Comparison of ENCODE assay signal across 8 mouse cellular contexts in genomic region chr12:54656039-54656395, GRCm38 (mm10). TPM values are rescaled to one million over a fixed set of nuclear protein-coding genes. Genes with fewer than 3 reads are reported as not detected.
DNase-seq lines count a peak whose midpoint lies in the region; ATAC-seq and TF ChIP-seq lines count a peak whose summit lies in the region.

No protein-coding gene starts in this region.

- no peaks in the 10 kb centered on the region for H3K27me3 ChIP-seq in forebrain, postnatal 0 days (ENCODE audit: insufficient read depth, low read length)
- no peaks in the 10 kb centered on the region for H3K27me3 ChIP-seq in liver, postnatal 0 days (ENCODE audit: insufficient read depth, low read length)

- peaks cover 5% of the 10 kb centered on the region; the same call in 1 of the 2 replicates for H3K4me1 ChIP-seq in bone marrow, adult 2 months (ENCODE audit: control insufficient read depth, insufficient read depth, low read length)
- peaks cover 9% of the 10 kb centered on the region for H3K4me1 ChIP-seq in forebrain, postnatal 0 days (ENCODE audit: insufficient read depth)
- peaks cover 42% of the 10 kb centered on the region for H3K4me1 ChIP-seq in liver, postnatal 0 days (ENCODE audit: insufficient read depth)

- WGBS in bone marrow, adult 2 months = under 1% methylated on average over 22 of the region's 22 CpGs
- WGBS in forebrain, postnatal 0 days = 0% methylated on average over 22 of the region's 22 CpGs
- WGBS in liver, postnatal 0 days (ENCODE audit: insufficient replicate concordance) = 1% methylated on average over 22 of the region's 22 CpGs

- intact Hi-C loops in gastrocnemius, postnatal 36 days (cut with DNase I) = loop anchor here (5.0 kb wide), 1 partner anchor 1624 kb away; no protein-coding TSS in a partner anchor

- ATAC-seq in forebrain, postnatal 0 days = peak; percentile 34; the same call in 1 of the 2 replicates
- ATAC-seq in liver, postnatal 0 days = peak; percentile 46; the same call in 1 of the 2 replicates

- H3K36me3 ChIP-seq in forebrain, postnatal 0 days (ENCODE audit: insufficient read depth) = no peaks in the 10 kb centered on the region
- H3K36me3 ChIP-seq in liver, postnatal 0 days (replicated peaks; ENCODE audit: insufficient read depth, low read length) = no peaks in the 10 kb centered on the region; the same call in 1 of the 2 replicates

- TF ChIP-seq EP300 in liver, postnatal 0 days (IDR thresholded peaks at IDR 0.05; ENCODE audit: low read depth) = no peak

- TF ChIP-seq POLR2A in bone marrow, adult 2 months (IDR thresholded peaks at IDR 0.05; ENCODE audit: borderline replicate concordance, control insufficient read depth, low read depth, low read length) = no peak

- peak overlapping the region; percentile 92 for H3K27ac ChIP-seq in layer of hippocampus, adult 2 months
- H3K27ac ChIP-seq in bone marrow, adult 2 months (ENCODE audit: control insufficient read depth, insufficient read depth, low read depth, low read length, poor library complexity) = peak overlapping the region; percentile 60
- peak overlapping the region; percentile 82 for H3K27ac ChIP-seq in forebrain, postnatal 0 days (ENCODE audit: low read depth, low read length)
- H3K27ac ChIP-seq in liver, postnatal 0 days (ENCODE audit: low read depth) = peak overlapping the region; percentile 90

- H3K9me3 ChIP-seq in forebrain, postnatal 0 days (ENCODE audit: low read length) = no peaks in the 10 kb centered on the region
- no peaks in the 10 kb centered on the region for H3K9me3 ChIP-seq in liver, postnatal 0 days (ENCODE audit: low read length)

- no peak for TF ChIP-seq CTCF in layer of hippocampus, adult 2 months (conservative IDR thresholded peaks at IDR 0.05)
- no peak for TF ChIP-seq CTCF in bone marrow, adult 2 months (IDR thresholded peaks at IDR 0.05; ENCODE audit: control insufficient read depth, insufficient read depth, low read length)
- no peak for TF ChIP-seq CTCF in forebrain, postnatal 0 days (IDR thresholded peaks at IDR 0.05; ENCODE audit: low read depth)
- no peak for TF ChIP-seq CTCF in liver, postnatal 0 days (IDR thresholded peaks at IDR 0.05; ENCODE audit: low read depth)

- H3K4me2 ChIP-seq in forebrain, postnatal 0 days (ENCODE audit: low read depth) = peak overlapping the region; percentile 62
- peak overlapping the region; percentile 82 for H3K4me2 ChIP-seq in liver, postnatal 0 days (ENCODE audit: low read depth, low read length)

- H3K4me3 ChIP-seq in layer of hippocampus, adult 2 months = peak overlapping the region; percentile 82
- peak overlapping the region; percentile 91 for H3K4me3 ChIP-seq in bone marrow, adult 2 months (replicated peaks; ENCODE audit: control insufficient read depth, low read depth, low read length)
- peak overlapping the region; percentile 72 for H3K4me3 ChIP-seq in forebrain, postnatal 0 days (ENCODE audit: low read depth, low read length)
- H3K4me3 ChIP-seq in liver, postnatal 0 days (ENCODE audit: low read depth, low read length) = peak overlapping the region; percentile 72

- peak overlapping the region; percentile 82 for H3K9ac ChIP-seq in forebrain, postnatal 0 days
- peak overlapping the region; percentile 84 for H3K9ac ChIP-seq in liver, postnatal 0 days (replicated peaks)

- peak in 1 of 2 experiments; percentile 9 for DNase-seq in layer of hippocampus, adult 2 months (ENCODE audit: low spot score in 2 of 2)
- no peak for DNase-seq in layer of hippocampus, adult 9-11 months
- DNase-seq in forebrain, postnatal 0 days = peak; percentile 61
- no peak for DNase-seq in liver, postnatal 0 days
- no peak for DNase-seq in T-cell, adult 2 months (ENCODE audit: low spot score)
- DNase-seq in gastrocnemius, postnatal 36 days = no peak
- no peak for DNase-seq in layer of hippocampus, adult 18-20 months (ENCODE audit: low spot score in 2 of 2)

RNA-seq across cellular contexts. Expression of gene Sptssa, which starts 0.4 kb away (rescaled TPM):
- total RNA-seq in layer of hippocampus, adult 2 months (2021) = 10 to 100 TPM; 21.9 to 25.1 TPM
- 14.8 and 28.0 TPM in 2 replicates for polyA plus RNA-seq in bone marrow, adult 2 months (2011; ENCODE audit: insufficient read depth, insufficient read length, low replicate concordance, missing spikeins)
- 70.6 and 78.6 TPM in 2 replicates for total RNA-seq in forebrain, postnatal 0 days (2014; rRNA removed)
- 206 TPM in 2 replicates for polyA plus RNA-seq in forebrain, postnatal 0 days (2015; fragmentation: Nextera tagmentation; extraction: Ambion mirVana)
- polyA plus RNA-seq in liver, postnatal 0 days (2015; fragmentation: Nextera tagmentation; extraction: Ambion mirVana) = 119 and 134 TPM in 2 replicates
- total RNA-seq in gastrocnemius, postnatal 36 days (2021) = 10 to 100 TPM; 14.8 to 16.9 TPM
- 10 to 100 TPM; 27.2 to 27.3 TPM for total RNA-seq in layer of hippocampus, adult 18-20 months (2021)

RNA-seq across cellular contexts. Expression of gene Eapp, which starts 39.7 kb away (rescaled TPM):
- 10 to 100 TPM; 37.2 to 45.9 TPM for total RNA-seq in layer of hippocampus, adult 2 months (2021)
- 25.2 and 50.9 TPM in 2 replicates for polyA plus RNA-seq in bone marrow, adult 2 months (2011; ENCODE audit: insufficient read depth, insufficient read length, low replicate concordance, missing spikeins)
- total RNA-seq in forebrain, postnatal 0 days (2014; rRNA removed) = 34.5 and 38.9 TPM in 2 replicates
- polyA plus RNA-seq in forebrain, postnatal 0 days (2015; fragmentation: Nextera tagmentation; extraction: Ambion mirVana) = 94.9 and 105 TPM in 2 replicates
- polyA plus RNA-seq in liver, postnatal 0 days (2015; fragmentation: Nextera tagmentation; extraction: Ambion mirVana) = 40.3 and 44.2 TPM in 2 replicates
- total RNA-seq in gastrocnemius, postnatal 36 days (2021) = 10 to 100 TPM; 16.7 to 20.3 TPM
- 10 to 100 TPM; 36.3 to 39.3 TPM for total RNA-seq in layer of hippocampus, adult 18-20 months (2021)
